8 mouse cellular contexts compared by ENCODE assay signal in genomic region chr13:63112598-63113372, GRCm38 (mm10).
DNase-seq lines count a peak whose midpoint lies in the region; ATAC-seq and TF ChIP-seq lines count a peak whose summit lies in the region.

No protein-coding gene starts in this region.

- H3K4me3 ChIP-seq in forebrain, embryonic 10.5 days = no peak overlapping the region
- no peak overlapping the region for H3K4me3 ChIP-seq in forebrain, postnatal 0 days (ENCODE audit: low read depth, low read length)
- H3K4me3 ChIP-seq in limb, embryonic 13.5 days = no peak overlapping the region
- H3K4me3 ChIP-seq in stomach, embryonic 16.5 days (replicated peaks; ENCODE audit: low read length) = no peak overlapping the region

- peak; percentile 59 for DNase-seq in forebrain, embryonic 10.5 days (ENCODE audit: extremely low spot score, low spot score)
- DNase-seq in forebrain, postnatal 0 days = no peak
- peak; percentile 12 for DNase-seq in thymus, postnatal 25 days
- DNase-seq in thymus, adult 18-20 months = no peak
- no peak for DNase-seq in cerebellum, postnatal 4 days (ENCODE audit: low spot score in 2 of 2)
- no peak for DNase-seq in left cerebral cortex, postnatal 36 days (ENCODE audit: low spot score in 2 of 2)

- H3K4me1 ChIP-seq in forebrain, embryonic 10.5 days = peaks cover 44% of the 10 kb centered on the region
- no peaks in the 10 kb centered on the region for H3K4me1 ChIP-seq in forebrain, postnatal 0 days (ENCODE audit: insufficient read depth)
- peaks cover 51% of the 10 kb centered on the region for H3K4me1 ChIP-seq in limb, embryonic 13.5 days
- peaks cover 46% of the 10 kb centered on the region for H3K4me1 ChIP-seq in stomach, embryonic 16.5 days (ENCODE audit: control insufficient read depth, insufficient read depth, low read length)

- H3K27me3 ChIP-seq in forebrain, embryonic 10.5 days (ENCODE audit: poor library complexity, severe bottlenecking) = peaks cover 67% of the 10 kb centered on the region
- no peaks in the 10 kb centered on the region for H3K27me3 ChIP-seq in forebrain, postnatal 0 days (ENCODE audit: insufficient read depth, low read length)
- H3K27me3 ChIP-seq in limb, embryonic 13.5 days = no peaks in the 10 kb centered on the region
- no peaks in the 10 kb centered on the region for H3K27me3 ChIP-seq in stomach, embryonic 16.5 days (ENCODE audit: control insufficient read depth, insufficient read depth, low read length)

- no peak overlapping the region for H3K4me2 ChIP-seq in forebrain, postnatal 0 days (ENCODE audit: low read depth)
- no peak overlapping the region for H3K4me2 ChIP-seq in limb, embryonic 13.5 days (replicated peaks)
- peak overlapping the region; percentile 23; the same call in 1 of the 2 replicates for H3K4me2 ChIP-seq in stomach, embryonic 16.5 days (ENCODE audit: low read depth, low read length)

- H3K9me3 ChIP-seq in forebrain, embryonic 10.5 days = peaks cover 11% of the 10 kb centered on the region
- H3K9me3 ChIP-seq in forebrain, postnatal 0 days (ENCODE audit: low read length) = no peaks in the 10 kb centered on the region
- H3K9me3 ChIP-seq in limb, embryonic 13.5 days = no peaks in the 10 kb centered on the region
- H3K9me3 ChIP-seq in stomach, embryonic 16.5 days (replicated peaks; ENCODE audit: control insufficient read depth, low read length) = no peaks in the 10 kb centered on the region

- no peak for ATAC-seq in forebrain, postnatal 0 days
- ATAC-seq in limb, embryonic 13.5 days (ENCODE audit: low FRiP score, low read depth) = peak; percentile 55
- ATAC-seq in stomach, embryonic 16.5 days (ENCODE audit: insufficient read depth, low FRiP score) = peak; percentile 64

- no peaks in the 10 kb centered on the region for H3K36me3 ChIP-seq in forebrain, embryonic 10.5 days (replicated peaks)
- no peaks in the 10 kb centered on the region for H3K36me3 ChIP-seq in forebrain, postnatal 0 days (ENCODE audit: insufficient read depth)
- no peaks in the 10 kb centered on the region for H3K36me3 ChIP-seq in limb, embryonic 13.5 days
- no peaks in the 10 kb centered on the region for H3K36me3 ChIP-seq in stomach, embryonic 16.5 days (ENCODE audit: control insufficient read depth, insufficient read depth, low read length)

- intact Hi-C loops in left cerebral cortex, postnatal 36 days (cut with DNase I) = no loop called here

- no peak overlapping the region for H3K9ac ChIP-seq in forebrain, postnatal 0 days
- no peak overlapping the region for H3K9ac ChIP-seq in limb, embryonic 13.5 days
- H3K9ac ChIP-seq in stomach, embryonic 16.5 days (ENCODE audit: low read length) = no peak overlapping the region

- 48% methylated on average over 10 of the region's 10 CpGs for WGBS in forebrain, embryonic 10.5 days
- WGBS in forebrain, postnatal 0 days = 38% methylated on average over 10 of the region's 10 CpGs
- 38% methylated on average over 10 of the region's 10 CpGs for WGBS in limb, embryonic 13.5 days
- WGBS in stomach, embryonic 16.5 days = 32% methylated on average over 10 of the region's 10 CpGs

- peak overlapping the region; percentile 81 for H3K27ac ChIP-seq in forebrain, embryonic 10.5 days
- H3K27ac ChIP-seq in forebrain, postnatal 0 days (ENCODE audit: low read depth, low read length) = no peak overlapping the region
- peak overlapping the region; percentile 78 for H3K27ac ChIP-seq in limb, embryonic 13.5 days
- peak overlapping the region; percentile 94 for H3K27ac ChIP-seq in stomach, embryonic 16.5 days (ENCODE audit: low read length)

- no peak for TF ChIP-seq CTCF in forebrain, postnatal 0 days (IDR thresholded peaks at IDR 0.05; ENCODE audit: low read depth)

Comparison
In these comparisons a context has a peak if more than half of its experiments do, and no peak if none do; other contexts are left out.
1. DNase-seq: peak in forebrain, embryonic 10.5 days (single experiment) and thymus, postnatal 25 days (single experiment); none in forebrain, postnatal 0 days (single experiment), thymus, adult 18-20 months (0 of 2), cerebellum, postnatal 4 days (0 of 2) and left cerebral cortex, postnatal 36 days (0 of 2).